Mouse (Mus musculus): ENCODE results near the gene Atf2.

GRCm38 (mm10) chr2:73919642-73920041 is 27.2 kb upstream of the Atf2 start:
- TF ChIP-seq GATA1 (IDR thresholded peaks at IDR 0.05; ENCODE audit: borderline replicate concordance, low read length) (no peak), TAL1 (conservative IDR thresholded peaks at IDR 0.05; ENCODE audit: low read depth, low read length) (no peak), CTCF (IDR thresholded peaks at IDR 0.05; ENCODE audit: low read depth, low read length) (no peak), POLR2AphosphoS5 (IDR thresholded peaks at IDR 0.05; ENCODE audit: insufficient replicate concordance, low read depth, low read length) (no peak)
